Mouse (Mus musculus): ENCODE measurements around the gene Plekhm2.

- TF ChIP-seq CTCF (IDR thresholded peaks at IDR 0.05; ENCODE audit: control insufficient read depth, insufficient read depth, low read length) (no peak), POLR2A (IDR thresholded peaks at IDR 0.05; ENCODE audit: borderline replicate concordance, control insufficient read depth, low read depth, low read length) (no peak)
These were observed 28.0 kb downstream of the Plekhm2 start for GRCm38 (mm10) chr4:141636693-141637092.
